Mouse (Mus musculus) bone marrow, adult 2 months (tissue): ENCODE results near the gene Wnt2. TPM values are rescaled to one million over a fixed set of nuclear protein-coding genes. Genes with fewer than 3 reads are reported as not detected.

Experiments used
- H3K27ac ChIP-seq: fragments of 200-500 bp; 2 replicates; pipeline ENCODE4 v1.5.1; 2012; ENCODE audit warnings: low read depth, mild to moderate bottlenecking, control low read depth, inconsistent platforms, low read length; ENCODE audit not compliant: control insufficient read depth, poor library complexity, insufficient read depth
- H3K4me1 ChIP-seq: fragments of 200-500 bp; 2 replicates; pipeline ENCODE4 v1.6.1; 2011; ENCODE audit warnings: low read length; ENCODE audit not compliant: control insufficient read depth, insufficient read depth
- H3K4me3 ChIP-seq: fragments of 200-500 bp; replicated peaks from 2 replicates; pipeline ENCODE3; 2011; ENCODE audit warnings: mild to moderate bottlenecking, low read depth, low read length, control low read depth; ENCODE audit not compliant: control insufficient read depth
- CTCF ChIP-seq: fragments of 200-500 bp; IDR thresholded peaks from 2 replicates; pipeline ENCODE4 v1.5.1; 2011; ENCODE audit warnings: low read length, control low read depth; ENCODE audit not compliant: control insufficient read depth, insufficient read depth
- POLR2A ChIP-seq: fragments of 200-500 bp; IDR thresholded peaks from 2 replicates; pipeline ENCODE4 v1.6.1; 2011; ENCODE audit warnings: low read depth, mild to moderate bottlenecking, control low read depth, low read length, borderline replicate concordance; ENCODE audit not compliant: control insufficient read depth
- WGBS: fragments of 180-500 bp; shearing (Covaris S2); methylation state at CpG from one replicate; pipeline ENCODE4 v1.1.7; 2018; 5-methylcytosine and 5-hydroxymethylcytosine counted together
- polyA plus RNA-seq: library from polyadenylated mRNA; stranded (reverse); fragments of >200 nt; gene quantifications from 2 replicates; pipeline ENCODE4 v1.2.4, GENCODE M21; 2011; ENCODE audit warnings: low replicate concordance; ENCODE audit not compliant: missing spikeins, insufficient read depth, insufficient read length

Wnt2 gene
- polyA plus RNA-seq, 1 experiment, result not detected

- no peak for TF ChIP-seq POLR2A
- TF ChIP-seq CTCF, result no peak
- H3K27ac ChIP-seq, result no peak overlapping the region
- WGBS, result 77% methylated on average over 2 of the region's 2 CpGs
- no peaks in the 10 kb centered on the region for H3K4me1 ChIP-seq
- no peak overlapping the region for H3K4me3 ChIP-seq
Measured at GRCm38 (mm10) chr6:17941916-17942315, 88.5 kb downstream of the Wnt2 start.

Other genes starting within 250 kb of the Wnt2 start
- not detected in 2 replicates for gene Asz1, start 78.5 kb upstream of the Wnt2 start, polyA plus RNA-seq
- gene Cftr, start 140.1 kb upstream of the Wnt2 start, polyA plus RNA-seq, result not detected in 2 replicates